Mouse (Mus musculus): ENCODE results near the gene Zdhhc13.

GRCm38 (mm10) chr7:48853496-48853895, 64.7 kb downstream of the Zdhhc13 start:
- no peak for TF ChIP-seq CTCF (IDR thresholded peaks at IDR 0.05; ENCODE audit: borderline replicate concordance, insufficient read depth, low read depth, low read length)
- no peak for TF ChIP-seq POLR2A (IDR thresholded peaks at IDR 0.05; ENCODE audit: borderline replicate concordance, insufficient read depth, low read length)
